Mouse (Mus musculus): ENCODE measurements around the gene Rpl3l. TPM values are rescaled to one million over a fixed set of nuclear protein-coding genes. Genes with fewer than 3 reads are reported as not detected.

The Rpl3l gene
- total RNA-seq, 1 experiment, result 0.67 TPM

GRCm38 (mm10) chr17:24689251-24690081 is 38.2 kb upstream of the Rpl3l start, which contains the start of gene Syngr3:
Gene Syngr3, minus strand, starts transcription at chr17:24689955.
- no peak for DNase-seq (ENCODE audit: low read depth, low spot score)
- Histone ChIP-seq H3K36me3 (ENCODE audit: control insufficient read depth, insufficient read depth, low read length, poor library complexity, severe bottlenecking) (peaks cover 13% of the 10 kb centered on the region), H3K27ac (ENCODE audit: insufficient read depth, low read depth, low read length, poor library complexity, severe bottlenecking) (no peak within 1 kb of the TSS), H3K4me3 (ENCODE audit: insufficient read depth in 1 of 2, low read depth in 1 of 2, low read length in 2 of 2, poor library complexity in 1 of 2, severe bottlenecking in 1 of 2) (peak within 1 kb of the TSS; percentile 67 to 68), H3K9me3 (ENCODE audit: control insufficient read depth, insufficient read depth, low read depth, low read length) (no peaks in the 10 kb centered on the region), H3K9ac (ENCODE audit: insufficient read depth, low read depth, low read length, poor library complexity, severe bottlenecking) (peak within 1 kb of the TSS; percentile 54), H3K4me1 (ENCODE audit: control insufficient read depth in 2 of 2, insufficient read depth in 2 of 2, low read length in 2 of 2, poor library complexity in 1 of 2) (peaks cover 7 to 11% of the 10 kb centered on the region in 2 experiments)
- no peak for TF ChIP-seq MAFK (IDR thresholded peaks at IDR 0.05; ENCODE audit: insufficient read depth, low read depth, low read length)
- TF ChIP-seq ZNF384 (IDR thresholded peaks at IDR 0.05; ENCODE audit: low read depth, low read length), result no peak
- no peak for TF ChIP-seq CHD2 (IDR thresholded peaks at IDR 0.05; ENCODE audit: low read depth, low read length)
- no peak for TF ChIP-seq HCFC1 (IDR thresholded peaks at IDR 0.05; ENCODE audit: borderline replicate concordance, insufficient read depth, low read length)
- no peak for TF ChIP-seq ZC3H11A (IDR thresholded peaks at IDR 0.05; ENCODE audit: borderline replicate concordance, low read depth, low read length)
- in situ Hi-C loops (cut with MboI; ENCODE audit: low sequenced_read_pairs in 2 of 2, unreplicated experiment in 2 of 2), result no loop called here

DNA sequence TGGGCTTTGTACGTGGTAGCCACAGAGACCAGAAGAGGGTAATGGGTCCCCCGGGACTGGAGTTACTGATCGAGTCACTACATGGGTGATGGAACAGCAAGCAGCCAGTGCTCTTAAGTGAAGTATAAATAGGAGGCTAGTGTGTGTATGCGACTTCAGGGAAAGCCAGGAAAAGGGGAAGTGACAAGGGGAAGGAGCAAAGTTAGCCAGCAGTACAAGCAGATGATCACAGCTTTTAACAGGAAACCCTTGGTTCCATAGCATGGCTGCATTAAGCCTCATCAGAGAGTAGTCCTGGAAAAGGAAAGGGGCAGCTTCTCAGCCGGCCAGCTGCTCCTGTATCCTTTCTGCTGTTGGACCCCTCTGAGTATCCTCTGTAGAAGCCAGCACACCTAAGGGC is 35.2 kb upstream of the Rpl3l start:
- Histone ChIP-seq H3K9me3 (ENCODE audit: control insufficient read depth, insufficient read depth, low read depth, low read length) (no peaks in the 10 kb centered on the region), H3K4me3 (ENCODE audit: insufficient read depth in 1 of 2, low read depth in 1 of 2, low read length in 2 of 2, poor library complexity in 1 of 2, severe bottlenecking in 1 of 2) (no peak overlapping the region), H3K36me3 (ENCODE audit: control insufficient read depth, insufficient read depth, low read length, poor library complexity, severe bottlenecking) (peaks cover 13% of the 10 kb centered on the region), H3K4me1 (ENCODE audit: control insufficient read depth in 2 of 2, insufficient read depth in 2 of 2, low read length in 2 of 2, poor library complexity in 1 of 2) (peaks cover 10 to 14% of the 10 kb centered on the region in 2 experiments), H3K9ac (ENCODE audit: insufficient read depth, low read depth, low read length, poor library complexity, severe bottlenecking) (no peak overlapping the region), H3K27ac (ENCODE audit: insufficient read depth, low read depth, low read length, poor library complexity, severe bottlenecking) (no peak overlapping the region)
- in situ Hi-C loops (cut with MboI; ENCODE audit: low sequenced_read_pairs in 2 of 2, unreplicated experiment in 2 of 2), result no loop called here
- no peak for TF ChIP-seq HCFC1 (IDR thresholded peaks at IDR 0.05; ENCODE audit: borderline replicate concordance, insufficient read depth, low read length)
- no peak for TF ChIP-seq CHD2 (IDR thresholded peaks at IDR 0.05; ENCODE audit: low read depth, low read length)
- TF ChIP-seq MAFK (IDR thresholded peaks at IDR 0.05; ENCODE audit: insufficient read depth, low read depth, low read length), result no peak
- no peak for TF ChIP-seq ZNF384 (IDR thresholded peaks at IDR 0.05; ENCODE audit: low read depth, low read length)
- TF ChIP-seq ZC3H11A (IDR thresholded peaks at IDR 0.05; ENCODE audit: borderline replicate concordance, low read depth, low read length), result no peak
- no peak for DNase-seq (ENCODE audit: low read depth, low spot score)

GRCm38 (mm10) chr17:24695326-24696010 is 32.2 kb upstream of the Rpl3l start:
- TF ChIP-seq ZNF384 (IDR thresholded peaks at IDR 0.05; ENCODE audit: low read depth, low read length) (no peak), MAFK (IDR thresholded peaks at IDR 0.05; ENCODE audit: insufficient read depth, low read depth, low read length) (no peak), HCFC1 (IDR thresholded peaks at IDR 0.05; ENCODE audit: borderline replicate concordance, insufficient read depth, low read length) (no peak), CHD2 (IDR thresholded peaks at IDR 0.05; ENCODE audit: low read depth, low read length) (no peak), ZC3H11A (IDR thresholded peaks at IDR 0.05; ENCODE audit: borderline replicate concordance, low read depth, low read length) (no peak)
- Histone ChIP-seq H3K4me3 (ENCODE audit: insufficient read depth in 1 of 2, low read depth in 1 of 2, low read length in 2 of 2, poor library complexity in 1 of 2, severe bottlenecking in 1 of 2) (peak overlapping the region; percentile 80 to 94), H3K4me1 (ENCODE audit: control insufficient read depth in 2 of 2, insufficient read depth in 2 of 2, low read length in 2 of 2, poor library complexity in 1 of 2) (peaks cover 11 to 13% of the 10 kb centered on the region in 2 experiments), H3K27ac (ENCODE audit: insufficient read depth, low read depth, low read length, poor library complexity, severe bottlenecking) (peak overlapping the region; percentile 77), H3K9me3 (ENCODE audit: control insufficient read depth, insufficient read depth, low read depth, low read length) (no peaks in the 10 kb centered on the region), H3K36me3 (ENCODE audit: control insufficient read depth, insufficient read depth, low read length, poor library complexity, severe bottlenecking) (peaks cover 23% of the 10 kb centered on the region), H3K9ac (ENCODE audit: insufficient read depth, low read depth, low read length, poor library complexity, severe bottlenecking) (peak overlapping the region; percentile 89)
- in situ Hi-C loops (cut with MboI; ENCODE audit: low sequenced_read_pairs in 2 of 2, unreplicated experiment in 2 of 2), result no loop called here
- DNase-seq (ENCODE audit: low read depth, low spot score), result no peak

GRCm38 (mm10) chr17:24696011-24696697 is 31.5 kb upstream of the Rpl3l start, which contains the start of the genes Gfer and Noxo1:
Gene Gfer, minus strand, starts transcription at chr17:24696156.
Gene Noxo1, plus strand, starts transcription at chr17:24696234.
- H3K27ac ChIP-seq (ENCODE audit: insufficient read depth, low read depth, low read length, poor library complexity, severe bottlenecking), result peak within 1 kb of the TSS; percentile 89
- H3K9ac ChIP-seq (ENCODE audit: insufficient read depth, low read depth, low read length, poor library complexity, severe bottlenecking), result peak within 1 kb of the TSS; percentile 89
- in situ Hi-C loops (cut with MboI; ENCODE audit: low sequenced_read_pairs in 2 of 2, unreplicated experiment in 2 of 2), result no loop called here

More at GRCm38 (mm10) chr17:24696011-24696697, 31.5 kb upstream of the Rpl3l start, which contains the start of the genes Gfer and Noxo1:
- Histone ChIP-seq H3K9me3 (ENCODE audit: control insufficient read depth, insufficient read depth, low read depth, low read length) (no peaks in the 10 kb centered on the region), H3K4me1 (ENCODE audit: control insufficient read depth in 2 of 2, insufficient read depth in 2 of 2, low read length in 2 of 2, poor library complexity in 1 of 2) (peaks cover 11 to 13% of the 10 kb centered on the region in 2 experiments), H3K36me3 (ENCODE audit: control insufficient read depth, insufficient read depth, low read length, poor library complexity, severe bottlenecking) (peaks cover 30% of the 10 kb centered on the region), H3K4me3 (ENCODE audit: insufficient read depth in 1 of 2, low read depth in 1 of 2, low read length in 2 of 2, poor library complexity in 1 of 2, severe bottlenecking in 1 of 2) (peak within 1 kb of the TSS; percentile 80 to 94)
- peak; percentile 63 for DNase-seq (ENCODE audit: low read depth, low spot score)
- no peak for TF ChIP-seq ZC3H11A (IDR thresholded peaks at IDR 0.05; ENCODE audit: borderline replicate concordance, low read depth, low read length)
- no peak for TF ChIP-seq ZNF384 (IDR thresholded peaks at IDR 0.05; ENCODE audit: low read depth, low read length)
- TF ChIP-seq HCFC1 (IDR thresholded peaks at IDR 0.05; ENCODE audit: borderline replicate concordance, insufficient read depth, low read length), result no peak
- TF ChIP-seq CHD2 (IDR thresholded peaks at IDR 0.05; ENCODE audit: low read depth, low read length), result no peak
- TF ChIP-seq MAFK (IDR thresholded peaks at IDR 0.05; ENCODE audit: insufficient read depth, low read depth, low read length), result no peak

All from ES-E14 (cell line).